Mouse (Mus musculus) ovary, postnatal 14 days (tissue): ENCODE data around the gene Map2k7.

ENCODE experiments used
- DNase-seq: peaks from one replicate; pipeline ENCODE4 v3.0.0; 2022; ENCODE audit warnings: low spot score

Gene Map2k7

DNA sequence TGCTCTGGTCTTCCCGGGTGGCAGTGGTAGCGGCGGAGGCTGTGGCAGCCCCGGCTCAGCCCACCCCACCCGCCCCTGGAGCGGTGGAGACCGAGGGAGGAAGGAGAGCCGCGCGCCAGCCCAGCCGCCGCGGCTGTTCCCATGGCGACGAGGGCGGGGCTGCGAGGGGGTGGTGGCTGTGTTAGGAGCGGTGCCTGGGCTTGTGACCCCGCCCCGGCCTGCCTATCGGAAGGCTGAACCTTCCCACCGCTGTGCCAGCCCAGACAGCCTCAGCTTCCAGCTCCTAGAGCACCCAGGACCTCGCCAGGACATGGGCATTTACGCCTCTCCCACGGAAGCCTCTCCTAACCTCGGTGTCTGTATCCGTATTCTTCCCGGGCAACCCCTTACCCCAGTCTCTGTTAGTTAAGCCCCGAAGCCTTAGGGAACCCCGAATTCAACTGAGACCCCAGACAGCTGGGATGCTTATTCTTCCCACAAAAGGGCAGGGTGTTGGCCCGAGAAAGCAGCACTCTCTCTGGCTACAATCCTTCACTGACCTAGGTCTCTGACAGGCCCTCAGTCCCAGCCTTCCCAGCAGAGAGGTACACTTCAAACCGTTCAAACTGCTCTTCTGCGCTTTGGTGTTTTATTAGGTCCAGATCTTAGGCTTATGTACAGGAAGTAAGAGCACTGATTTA is 20.7 kb downstream of the Map2k7 start, which contains the start of gene Ctxn1:
Gene Ctxn1 (minus strand): TSS at position 150 of the 680 bp plus-strand sequence.
- peak; percentile 95 for DNase-seq

DNA sequence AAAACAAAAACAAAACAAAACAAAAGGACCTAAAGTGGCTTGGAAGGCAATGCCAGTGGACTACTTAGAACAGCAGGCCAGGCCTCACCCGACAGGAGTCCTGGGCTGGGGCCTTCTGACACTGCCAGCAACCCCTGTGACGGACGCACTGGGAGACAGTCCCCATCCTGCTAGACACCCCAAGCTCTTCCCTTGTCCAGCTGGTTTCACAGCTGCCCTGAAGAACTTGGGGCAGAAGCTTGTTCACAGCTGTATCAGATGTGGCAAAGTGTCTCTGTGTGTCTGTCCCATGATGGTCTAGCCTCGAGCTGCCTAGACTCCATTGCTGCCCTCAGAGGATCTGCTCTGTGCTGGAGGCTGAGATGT is 21.2 kb downstream of the Map2k7 start:
- no peak for DNase-seq

DNA sequence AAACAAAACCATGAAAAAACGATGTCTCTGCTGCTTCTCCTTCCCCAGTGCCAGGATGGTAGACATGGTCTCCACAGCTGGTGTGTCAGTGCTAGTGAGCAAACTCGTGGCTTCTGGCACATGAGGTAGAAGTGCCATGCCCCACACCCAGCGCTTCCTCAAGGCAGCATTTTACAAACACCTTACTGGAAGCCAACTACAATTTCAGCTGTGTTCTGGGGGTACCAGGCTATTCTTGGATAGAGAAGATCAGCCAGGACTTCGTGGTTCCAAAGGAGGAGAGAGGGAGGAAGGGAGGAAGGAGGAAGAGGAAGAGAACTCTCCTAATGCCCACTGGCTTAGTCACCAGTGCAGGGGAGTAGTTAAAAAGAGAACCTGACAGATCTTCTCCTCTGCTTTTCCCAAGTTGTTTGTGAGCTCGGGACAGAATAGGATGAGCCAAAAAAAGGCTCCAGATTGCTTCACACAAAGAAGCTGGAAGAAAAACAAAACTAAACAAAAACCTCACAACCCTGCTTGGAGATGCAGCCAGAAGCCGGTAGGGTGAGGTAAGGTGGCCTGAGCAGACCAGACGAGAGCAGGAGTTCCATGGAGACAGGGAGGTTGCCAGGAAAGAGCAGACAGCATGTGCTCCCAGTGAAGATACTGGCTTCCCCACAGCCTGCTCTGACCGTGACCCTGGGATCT is 24.7 kb downstream of the Map2k7 start:
- DNase-seq: no peak

DNA sequence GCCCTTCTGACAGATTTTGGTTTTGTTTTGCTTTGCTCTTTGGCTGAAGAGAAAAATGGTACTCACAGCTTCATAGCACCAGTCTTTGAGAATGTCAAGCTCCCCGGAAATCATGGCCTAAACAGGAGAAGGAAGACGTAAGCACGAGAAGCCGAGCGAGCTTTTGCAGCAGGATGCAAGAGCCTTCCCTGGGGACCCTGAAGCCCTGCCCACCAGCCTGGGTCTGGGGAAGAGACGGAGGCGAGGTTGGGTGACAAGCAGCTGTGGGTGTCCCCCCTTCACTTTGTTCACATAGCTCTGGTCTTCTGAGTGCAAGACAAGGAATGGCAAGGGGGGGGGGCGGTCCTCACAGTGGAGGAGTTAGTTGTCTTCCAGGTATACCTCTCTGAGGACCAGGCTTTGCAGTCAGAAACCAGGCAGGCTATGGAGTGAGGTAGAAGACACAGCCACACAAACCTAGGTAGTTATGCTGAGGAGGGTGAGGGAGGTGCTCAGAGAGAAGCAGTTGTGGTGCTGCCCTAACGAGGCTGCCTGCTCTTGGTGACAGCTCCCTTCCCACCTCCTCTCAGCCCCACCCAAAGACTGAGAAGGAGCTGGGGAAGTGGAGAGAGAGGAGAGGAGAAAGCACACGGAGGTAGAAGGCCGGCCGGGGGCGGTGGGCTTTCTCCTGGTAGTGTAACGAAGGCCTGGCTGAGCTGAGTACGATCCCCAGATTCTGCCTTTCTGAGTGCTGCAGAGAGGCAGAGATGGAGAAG is 26.8 kb downstream of the Map2k7 start:
- no peak for DNase-seq

DNA sequence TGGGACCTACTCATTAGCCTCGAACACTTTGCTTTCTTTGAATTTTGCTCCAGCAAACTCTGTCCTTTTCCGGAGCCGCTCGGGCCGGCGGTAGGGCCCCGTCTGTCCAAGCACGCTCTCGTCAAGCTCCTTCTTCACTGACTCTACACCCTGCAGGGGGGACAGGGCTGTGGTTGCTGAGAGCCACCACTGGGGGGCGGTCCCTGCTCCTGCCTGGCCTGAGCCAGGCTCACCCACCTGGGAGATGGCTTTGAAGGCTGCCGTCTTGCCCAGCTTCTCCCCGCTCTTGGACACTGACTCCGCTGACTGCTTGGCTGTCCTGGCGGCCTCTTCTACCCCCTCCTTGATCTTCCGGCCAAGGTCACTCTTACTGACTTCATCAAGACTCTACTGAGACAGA is 29.1 kb downstream of the Map2k7 start:
- no peak for DNase-seq

DNA sequence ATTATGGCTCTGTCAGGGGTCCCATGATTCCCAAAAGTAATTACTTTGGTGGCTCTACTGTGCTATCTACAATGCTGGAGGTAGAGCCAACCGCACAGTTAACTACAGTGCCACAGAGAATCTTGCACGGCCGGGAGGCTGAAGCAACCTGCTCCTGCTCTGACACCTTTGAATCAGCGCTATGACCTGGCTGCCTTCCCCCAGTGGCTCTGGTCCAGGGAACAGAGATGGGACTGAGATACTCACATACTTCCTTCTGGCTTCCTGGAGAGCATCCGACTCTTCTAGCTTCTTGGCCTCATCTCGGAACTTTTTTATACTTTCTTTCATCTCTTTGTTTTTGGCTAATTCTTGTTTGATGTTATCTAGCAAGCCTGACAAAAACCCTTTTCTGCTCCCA is 31.1 kb downstream of the Map2k7 start:
- DNase-seq: no peak

DNA sequence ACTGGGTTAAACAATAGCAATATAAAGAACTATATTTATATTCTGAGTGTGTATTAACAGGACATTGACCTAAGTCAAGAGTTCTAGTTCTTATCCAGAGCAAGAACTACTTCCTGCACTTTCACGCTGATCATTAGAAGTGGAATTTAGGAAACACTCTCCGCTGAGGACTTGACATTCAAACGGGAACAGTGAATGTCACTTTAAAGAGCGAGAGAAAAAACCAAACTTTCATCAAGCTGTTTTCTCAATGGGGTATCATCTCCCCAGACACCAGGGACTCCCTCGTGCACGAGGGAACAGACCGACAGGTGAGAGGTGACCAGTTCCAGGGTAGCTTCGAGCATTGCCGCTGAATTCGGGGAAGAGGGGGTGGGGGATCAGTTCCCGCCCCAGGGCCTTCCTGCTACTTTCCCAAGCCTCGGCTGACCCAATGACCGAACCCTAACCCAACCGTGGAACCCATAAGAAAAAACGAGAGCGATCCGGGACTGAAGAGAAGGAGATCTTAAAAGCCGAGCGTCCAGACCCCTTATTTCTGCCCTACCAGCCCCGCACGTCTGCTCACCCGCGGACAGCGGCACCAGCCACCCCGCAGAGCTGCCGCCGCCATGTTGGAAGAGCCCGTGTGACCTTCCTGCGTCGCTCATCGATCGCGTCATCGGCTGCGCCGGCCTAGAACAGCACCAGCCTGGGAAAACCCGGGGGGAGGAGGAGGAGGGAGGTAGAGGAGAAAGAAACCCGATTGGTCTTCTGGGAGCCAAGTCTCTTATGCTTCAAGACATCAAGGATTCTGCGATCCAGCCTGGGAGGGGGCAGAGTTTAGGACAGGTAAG is 37.0 kb downstream of the Map2k7 start, which contains the start of gene Timm44:
Gene Timm44 (minus strand): TSS at position 639 of the 836 bp plus-strand sequence.
- peak; percentile 95 for DNase-seq

DNA sequence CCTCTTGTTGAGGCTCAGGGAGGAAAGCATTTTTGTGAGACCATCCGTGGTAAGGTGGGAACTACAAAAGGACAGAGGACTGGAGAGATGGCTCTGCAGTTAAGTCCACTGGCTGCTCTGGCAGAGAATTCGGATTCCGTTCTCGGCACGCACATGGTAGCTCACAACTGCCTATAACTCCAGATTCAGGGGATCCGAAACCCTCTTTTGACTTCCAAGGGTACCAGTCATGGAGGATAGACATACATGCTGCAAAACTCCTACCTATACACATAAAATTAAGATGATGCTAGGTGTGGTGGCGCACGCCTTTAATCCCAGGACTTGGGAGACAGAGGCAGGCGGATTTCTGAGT is 37.5 kb downstream of the Map2k7 start:
- no peak for DNase-seq

DNA sequence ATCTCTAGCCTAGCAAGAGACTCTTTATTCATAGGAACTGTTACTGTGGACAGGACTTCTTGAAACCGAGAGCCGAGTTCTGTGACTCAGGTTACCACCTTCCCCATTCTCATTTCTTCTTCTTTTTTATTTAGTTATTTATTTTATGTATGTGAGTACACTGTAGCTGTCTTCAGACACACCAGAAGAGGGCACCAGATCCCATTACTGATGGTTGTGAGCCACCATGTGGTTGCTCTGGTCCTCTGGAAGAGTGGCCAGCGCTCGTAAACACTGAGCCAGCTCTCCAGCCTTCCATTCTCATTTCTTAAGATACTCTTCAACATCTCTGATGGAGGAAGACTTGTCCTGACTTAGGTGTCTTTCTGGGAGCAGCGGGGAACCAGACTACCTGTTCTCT is 54.2 kb downstream of the Map2k7 start:
- DNase-seq: no peak
